Mouse (Mus musculus): ENCODE results near the gene Usp39. TPM values are rescaled to one million over a fixed set of nuclear protein-coding genes. Genes with fewer than 3 reads are reported as not detected.
A peak's percentile ranks its signal among the peaks of the same experiment; 100 is the strongest.

The Usp39 gene
- polyA plus RNA-seq, 1 experiment from 2014 or later: 116 TPM

DNA sequence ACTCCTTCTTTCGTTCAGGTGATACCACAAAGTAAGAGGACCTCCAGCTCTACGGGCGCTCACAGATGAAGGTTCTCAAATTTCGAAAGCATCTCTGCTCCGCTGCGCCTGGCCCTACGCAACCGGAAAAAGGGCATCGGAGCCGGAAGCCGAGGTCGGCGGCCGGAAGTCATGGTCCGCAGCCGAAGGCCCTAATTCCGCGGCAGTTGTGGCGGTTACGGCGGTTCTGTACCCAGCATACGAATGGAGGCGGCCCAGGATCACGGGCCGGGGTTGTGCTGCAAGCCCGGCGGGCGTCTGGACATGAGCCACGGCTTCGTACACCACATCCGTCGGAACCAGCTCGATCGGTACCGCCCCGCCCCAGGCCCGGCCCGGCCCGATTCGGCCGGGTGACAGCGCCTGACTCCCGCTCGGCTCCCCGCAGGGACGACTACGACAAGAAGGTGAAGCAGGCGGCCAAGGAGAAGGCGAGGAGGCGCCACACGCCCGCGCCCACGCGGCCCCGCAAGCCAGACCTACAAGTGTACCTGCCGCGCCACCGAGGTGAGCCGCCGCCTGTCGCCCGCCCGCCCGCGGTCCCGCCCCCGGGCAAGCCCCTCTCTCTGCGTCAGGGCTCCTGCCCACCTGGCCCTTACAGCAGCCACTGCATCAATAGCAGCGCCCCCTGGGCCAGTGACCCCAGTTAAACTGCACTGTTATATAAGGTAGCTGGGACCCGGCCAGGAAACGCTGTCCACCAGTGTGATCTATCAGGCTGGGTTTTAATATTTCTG is 2.4 kb upstream of the Usp39 start, which contains the start of gene 0610030E20Rik:
0610030E20Rik (plus strand) TSS at position 152 of the 776 bp plus-strand sequence.
- peak within 1 kb of the TSS; percentile 93 for H3K9ac ChIP-seq (ENCODE audit: low read length)
- ATAC-seq (ENCODE audit: low FRiP score) (peak; percentile 69), DNase-seq (ENCODE audit: low spot score, missing footprints) (peak; percentile 95)
- H3K36me3 ChIP-seq (ENCODE audit: control insufficient read depth, insufficient read depth, low read length): peaks cover 5% of the 10 kb centered on the region; the same call in 1 of the 2 replicates
- H3K27me3 ChIP-seq (ENCODE audit: control insufficient read depth, insufficient read depth, low read length): no peaks in the 10 kb centered on the region
- under 1% methylated on average over 70 of the region's 72 CpGs for WGBS
- H3K4me3 ChIP-seq (ENCODE audit: low read depth, low read length): peak within 1 kb of the TSS; percentile 65
- peak within 1 kb of the TSS; percentile 55 for H3K4me2 ChIP-seq
- no peaks in the 10 kb centered on the region for H3K9me3 ChIP-seq (ENCODE audit: control insufficient read depth, low read length)
- H3K27ac ChIP-seq (ENCODE audit: low read depth, low read length): peak within 1 kb of the TSS; percentile 55; the same call in 1 of the 2 replicates
- peaks cover 21% of the 10 kb centered on the region for H3K4me1 ChIP-seq (ENCODE audit: control insufficient read depth, insufficient read depth, low read length)

- Histone ChIP-seq H3K9me3 (ENCODE audit: control insufficient read depth, low read length) (no peaks in the 10 kb centered on the region), H3K9ac (ENCODE audit: low read length) (no peak overlapping the region), H3K4me2 (no peak overlapping the region), H3K4me3 (ENCODE audit: low read depth, low read length) (no peak overlapping the region), H3K36me3 (ENCODE audit: control insufficient read depth, insufficient read depth, low read length) (peaks cover 5% of the 10 kb centered on the region; the same call in 1 of the 2 replicates), H3K4me1 (ENCODE audit: control insufficient read depth, insufficient read depth, low read length) (peaks cover 21% of the 10 kb centered on the region), H3K27me3 (ENCODE audit: control insufficient read depth, insufficient read depth, low read length) (no peaks in the 10 kb centered on the region), H3K27ac (ENCODE audit: low read depth, low read length) (no peak overlapping the region)
- no peak for DNase-seq (ENCODE audit: low spot score, missing footprints)
- ATAC-seq (ENCODE audit: low FRiP score): 0 out of 2 replicates have a peak, but pooled peaks have one; percentile 7
- 82% methylated on average over 4 of the region's 4 CpGs for WGBS
Measured at GRCm38 (mm10) chr6:72346261-72346660, 1.3 kb upstream of the Usp39 start.

- Histone ChIP-seq H3K4me2 (peak overlapping the region; percentile 96), H3K9me3 (ENCODE audit: control insufficient read depth, low read length) (no peaks in the 10 kb centered on the region), H3K27ac (ENCODE audit: low read depth, low read length) (no peak overlapping the region; the same call in 1 of the 2 replicates), H3K27me3 (ENCODE audit: control insufficient read depth, insufficient read depth, low read length) (no peaks in the 10 kb centered on the region), H3K4me3 (ENCODE audit: low read depth, low read length) (peak overlapping the region; percentile 94), H3K4me1 (ENCODE audit: control insufficient read depth, insufficient read depth, low read length) (peaks cover 21% of the 10 kb centered on the region), H3K9ac (ENCODE audit: low read length) (peak overlapping the region; percentile 88; the same call in 1 of the 2 replicates), H3K36me3 (ENCODE audit: control insufficient read depth, insufficient read depth, low read length) (peaks cover 2% of the 10 kb centered on the region; the same call in 1 of the 2 replicates)
- DNase-seq (ENCODE audit: low spot score, missing footprints) (no peak), ATAC-seq (ENCODE audit: low FRiP score) (0 out of 2 replicates have a peak, but pooled peaks have one; percentile 4)
- 47% methylated on average over 6 of the region's 6 CpGs for WGBS
Measured at GRCm38 (mm10) chr6:72345633-72346032, 649 bp upstream of the Usp39 start.

DNA sequence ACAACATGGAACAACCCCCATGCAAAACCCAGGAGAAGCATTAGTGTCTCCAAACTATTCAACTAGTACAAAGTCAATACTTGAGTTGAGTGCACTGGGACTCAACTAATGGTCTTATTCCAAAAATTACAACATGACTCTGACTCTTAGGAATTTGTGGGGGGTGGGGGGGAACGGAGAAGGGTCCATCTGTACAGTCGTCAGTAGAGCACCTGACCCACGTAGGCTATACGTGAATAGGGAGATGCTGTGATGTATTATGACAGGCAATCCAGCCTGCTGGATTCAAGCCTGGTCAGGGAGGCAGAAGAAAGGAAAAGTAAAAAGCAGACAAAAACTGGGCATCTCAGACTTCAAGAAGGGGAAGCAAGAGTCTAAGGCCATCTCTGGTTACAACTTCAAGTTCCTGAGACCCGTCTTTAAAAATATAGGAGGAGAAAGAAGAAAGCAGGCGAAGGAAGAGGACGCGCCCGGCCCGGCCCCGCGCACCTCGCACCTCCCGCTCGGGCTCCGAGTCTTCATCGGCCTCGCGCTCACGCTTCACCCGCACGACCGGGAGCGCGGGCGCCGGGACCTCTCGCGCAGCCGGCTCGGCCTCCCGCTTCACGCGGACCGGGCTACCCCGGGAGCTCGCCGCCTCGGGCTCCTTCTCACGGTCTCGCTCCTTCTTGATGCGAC is 449 bp downstream of the Usp39 start:
- peak; percentile 47; the same call in 1 of the 2 replicates for ATAC-seq (ENCODE audit: low FRiP score)
- under 1% methylated on average over 42 of the region's 42 CpGs for WGBS
- no peak overlapping the region; the same call in 1 of the 2 replicates for H3K27ac ChIP-seq (ENCODE audit: low read depth, low read length)

GRCm38 (mm10) chr6:72340481-72340880 is 4.5 kb downstream of the Usp39 start:
- WGBS: 56% methylated on average over 2 of the region's 2 CpGs
- Histone ChIP-seq H3K4me3 (ENCODE audit: low read depth, low read length) (no peak overlapping the region), H3K36me3 (ENCODE audit: control insufficient read depth, insufficient read depth, low read length) (peaks cover 14% of the 10 kb centered on the region; the same call in 1 of the 2 replicates)

More for the DNA sequence above, 449 bp downstream of the Usp39 start:
- DNase-seq (ENCODE audit: low spot score, missing footprints): no peak
- Histone ChIP-seq H3K4me3 (ENCODE audit: low read depth, low read length) (peak overlapping the region; percentile 94), H3K4me1 (ENCODE audit: control insufficient read depth, insufficient read depth, low read length) (peaks cover 21% of the 10 kb centered on the region), H3K9me3 (ENCODE audit: control insufficient read depth, low read length) (no peaks in the 10 kb centered on the region), H3K27me3 (ENCODE audit: control insufficient read depth, insufficient read depth, low read length) (no peaks in the 10 kb centered on the region), H3K36me3 (ENCODE audit: control insufficient read depth, insufficient read depth, low read length) (peaks cover 2% of the 10 kb centered on the region; the same call in 1 of the 2 replicates), H3K9ac (ENCODE audit: low read length) (peak overlapping the region; percentile 88), H3K4me2 (peak overlapping the region; percentile 96)

GRCm38 (mm10) chr6:72333111-72333510 is 11.9 kb downstream of the Usp39 start:
- H3K27ac ChIP-seq (ENCODE audit: low read depth, low read length): no peak overlapping the region
- H3K36me3 ChIP-seq (ENCODE audit: control insufficient read depth, insufficient read depth, low read length): peaks cover 28% of the 10 kb centered on the region; the same call in 1 of the 2 replicates
- no peaks in the 10 kb centered on the region for H3K4me1 ChIP-seq (ENCODE audit: control insufficient read depth, insufficient read depth, low read length)
- H3K27me3 ChIP-seq (ENCODE audit: control insufficient read depth, insufficient read depth, low read length): no peaks in the 10 kb centered on the region
- no peak for ATAC-seq (ENCODE audit: low FRiP score)
- no peak for DNase-seq (ENCODE audit: low spot score, missing footprints)
- H3K4me3 ChIP-seq (ENCODE audit: low read depth, low read length): no peak overlapping the region
- 86% methylated on average over 5 of the region's 5 CpGs for WGBS
- H3K4me2 ChIP-seq: no peak overlapping the region
- no peak overlapping the region for H3K9ac ChIP-seq (ENCODE audit: low read length)
- no peaks in the 10 kb centered on the region for H3K9me3 ChIP-seq (ENCODE audit: control insufficient read depth, low read length)

More at GRCm38 (mm10) chr6:72340481-72340880, 4.5 kb downstream of the Usp39 start:
- Histone ChIP-seq H3K9ac (ENCODE audit: low read length) (no peak overlapping the region), H3K4me2 (no peak overlapping the region), H3K9me3 (ENCODE audit: control insufficient read depth, low read length) (no peaks in the 10 kb centered on the region), H3K4me1 (ENCODE audit: control insufficient read depth, insufficient read depth, low read length) (peaks cover 12% of the 10 kb centered on the region), H3K27ac (ENCODE audit: low read depth, low read length) (no peak overlapping the region), H3K27me3 (ENCODE audit: control insufficient read depth, insufficient read depth, low read length) (no peaks in the 10 kb centered on the region)
- DNase-seq (ENCODE audit: low spot score, missing footprints) (no peak), ATAC-seq (ENCODE audit: low FRiP score) (no peak)

DNA sequence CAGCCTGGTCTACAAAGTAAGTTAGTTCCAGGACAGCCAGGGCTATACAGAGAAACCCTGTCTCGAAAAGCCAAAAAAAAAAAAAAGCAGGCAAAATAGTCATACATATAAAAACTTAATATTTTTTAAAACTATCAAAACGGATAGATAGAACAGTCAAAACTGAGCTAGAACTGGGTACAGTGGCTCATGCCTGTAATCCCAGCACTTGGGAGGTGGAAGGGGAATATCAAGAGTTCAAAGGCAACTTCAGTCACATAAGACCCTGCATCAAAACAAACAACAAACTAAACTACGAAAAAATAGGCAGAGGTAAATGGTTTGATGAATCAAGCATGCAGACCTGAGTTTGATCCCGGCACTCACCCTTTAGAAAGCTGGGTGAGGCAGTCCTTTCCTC is 14.9 kb downstream of the Usp39 start:
- H3K27me3 ChIP-seq (ENCODE audit: control insufficient read depth, insufficient read depth, low read length): no peaks in the 10 kb centered on the region
- no peaks in the 10 kb centered on the region for H3K4me1 ChIP-seq (ENCODE audit: control insufficient read depth, insufficient read depth, low read length)
- DNase-seq (ENCODE audit: low spot score, missing footprints) (peak; percentile 51), ATAC-seq (ENCODE audit: low FRiP score) (no peak)
- peaks cover 13% of the 10 kb centered on the region; the same call in 1 of the 2 replicates for H3K36me3 ChIP-seq (ENCODE audit: control insufficient read depth, insufficient read depth, low read length)
- H3K4me3 ChIP-seq (ENCODE audit: low read depth, low read length): no peak overlapping the region
- H3K4me2 ChIP-seq: no peak overlapping the region
- WGBS: 93% methylated on average over 4 of the region's 4 CpGs
- H3K9me3 ChIP-seq (ENCODE audit: control insufficient read depth, low read length): no peaks in the 10 kb centered on the region
- no peak overlapping the region for H3K9ac ChIP-seq (ENCODE audit: low read length)
- H3K27ac ChIP-seq (ENCODE audit: low read depth, low read length): no peak overlapping the region

DNA sequence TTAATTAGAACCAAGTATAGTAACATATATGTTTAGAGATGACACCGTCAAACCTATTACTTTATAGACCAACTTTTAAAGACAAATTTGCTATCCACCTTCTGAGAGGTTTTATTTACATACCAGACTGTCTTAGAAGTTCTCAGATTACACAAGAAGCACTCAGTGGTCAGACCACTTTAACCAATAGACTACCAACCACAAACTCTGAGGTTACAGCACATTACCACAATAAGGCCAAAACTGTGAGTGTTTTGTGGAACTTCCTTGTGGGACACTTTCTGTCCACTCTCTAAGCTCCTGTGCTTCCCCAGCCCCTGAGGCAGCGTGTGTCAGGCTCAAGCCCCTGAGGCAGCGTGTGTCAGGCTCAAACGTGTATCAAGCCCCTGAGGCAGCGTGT is 16.0 kb downstream of the Usp39 start:
- ATAC-seq (ENCODE audit: low FRiP score): no peak
- Histone ChIP-seq H3K4me1 (ENCODE audit: control insufficient read depth, insufficient read depth, low read length) (no peaks in the 10 kb centered on the region), H3K27me3 (ENCODE audit: control insufficient read depth, insufficient read depth, low read length) (no peaks in the 10 kb centered on the region), H3K4me3 (ENCODE audit: low read depth, low read length) (no peak overlapping the region), H3K9me3 (ENCODE audit: control insufficient read depth, low read length) (no peaks in the 10 kb centered on the region), H3K9ac (ENCODE audit: low read length) (no peak overlapping the region), H3K4me2 (no peak overlapping the region), H3K36me3 (ENCODE audit: control insufficient read depth, insufficient read depth, low read length) (peaks cover 14% of the 10 kb centered on the region; the same call in 1 of the 2 replicates), H3K27ac (ENCODE audit: low read depth, low read length) (no peak overlapping the region)
- peak; percentile 6 for DNase-seq (ENCODE audit: low spot score, missing footprints)
- WGBS: 92% methylated on average over 5 of the region's 5 CpGs
